Mouse (Mus musculus) liver, adult 2 months (tissue): ENCODE results near the gene Scd4.

Experiments
- CTCF ChIP-seq: fragments of 200-500 bp; IDR thresholded peaks from 2 replicates; pipeline ENCODE4 v1.5.1; 2011; ENCODE audit warnings: low read depth, low read length, control low read depth
- POLR2A ChIP-seq: fragments of 200-500 bp; IDR thresholded peaks from 2 replicates; pipeline ENCODE4 v1.6.1; 2011; ENCODE audit warnings: low read length, control low read depth; ENCODE audit not compliant: insufficient read depth; ENCODE audit errors: extremely low read depth

DNA sequence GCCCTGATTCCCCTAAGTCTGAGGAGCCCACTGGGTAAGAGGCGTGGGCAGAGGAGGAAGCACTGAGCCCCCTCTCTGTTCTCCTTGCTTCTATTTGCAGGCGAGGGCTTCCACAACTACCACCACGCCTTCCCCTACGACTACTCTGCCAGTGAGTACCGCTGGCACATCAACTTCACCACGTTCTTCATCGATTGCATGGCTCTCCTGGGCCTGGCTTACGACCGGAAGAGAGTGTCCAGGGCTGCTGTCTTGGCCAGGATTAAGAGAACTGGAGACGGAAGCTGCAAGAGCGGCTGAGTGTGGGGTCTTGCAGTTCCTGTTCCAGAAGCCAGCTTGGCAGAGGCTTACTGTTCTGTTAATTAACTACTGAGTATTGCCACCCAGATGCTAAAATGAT lies 30.0 kb upstream of the Scd4 start:
- TF ChIP-seq CTCF (no peak), POLR2A (no peak)
